Mouse (Mus musculus): ENCODE data around the gene Cstf1. TPM values are rescaled to one million over a fixed set of nuclear protein-coding genes. Genes with fewer than 3 reads are reported as not detected.

The Cstf1 gene
- polyA plus RNA-seq (2015; fragmentation: Nextera tagmentation; extraction: Ambion mirVana), result 16.8 and 19.4 TPM in 2 replicates

DNA sequence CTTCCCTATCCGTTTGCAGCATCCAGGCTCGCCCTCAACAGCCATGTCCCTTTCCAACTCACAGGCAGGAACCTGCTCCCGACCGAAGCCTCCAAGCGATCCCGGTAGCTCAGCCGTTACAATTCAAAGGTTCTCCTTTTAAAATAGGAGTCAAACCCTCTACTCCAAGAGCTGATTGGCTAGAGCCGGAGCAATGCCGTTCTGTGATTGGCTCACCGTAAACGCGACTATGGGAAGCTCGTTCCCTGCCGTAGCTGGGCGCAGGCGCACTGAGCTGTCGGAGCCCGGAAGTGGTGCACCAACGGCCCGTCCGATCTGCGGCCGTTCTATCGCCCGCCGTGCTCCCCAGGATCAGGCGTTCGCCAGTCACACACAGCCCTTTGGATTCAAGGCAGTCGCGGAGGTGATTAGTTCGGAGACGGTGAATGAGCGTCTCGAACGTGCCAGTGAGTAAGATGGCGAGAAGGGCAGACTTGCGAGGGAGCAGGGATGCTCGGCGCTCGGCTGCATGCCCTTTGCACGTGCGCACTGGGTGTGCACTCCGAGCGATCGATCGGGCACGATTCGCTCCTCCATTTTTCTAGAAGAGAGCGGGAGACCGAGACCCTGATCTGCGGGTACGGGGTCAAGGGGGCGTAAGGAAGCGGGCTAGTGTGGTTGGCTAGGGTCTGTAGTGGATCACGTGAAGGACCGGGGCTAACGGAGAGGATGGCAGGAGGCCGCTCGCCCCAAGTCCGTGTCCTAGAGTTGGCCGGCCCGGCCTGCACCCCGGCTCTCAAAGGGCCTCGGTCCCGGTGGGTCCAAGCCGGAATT lies at the start of gene Cstf1, which contains the start of gene Aurka:
Gene Cstf1 (plus strand): TSS at position 271 of the 813 bp plus-strand sequence.
Gene Aurka (minus strand): TSS at position 125 of the 813 bp plus-strand sequence.
- Histone ChIP-seq H3K4me3 (ENCODE audit: low read depth, low read length) (peak within 1 kb of the TSS; percentile 90), H3K4me2 (replicated peaks; ENCODE audit: low read depth, low read length) (peak within 1 kb of the TSS; percentile 91), H3K27me3 (replicated peaks; ENCODE audit: insufficient read depth, low read length) (no peaks in the 10 kb centered on the region), H3K4me1 (ENCODE audit: insufficient read depth, low read depth, low read length) (0 out of 2 replicates have a peak, but pooled peaks cover 10% of the 10 kb centered on the region), H3K9ac (replicated peaks; ENCODE audit: low read depth) (peak within 1 kb of the TSS; percentile 94), H3K36me3 (ENCODE audit: insufficient read depth, low read length) (peaks cover 10% of the 10 kb centered on the region; the same call in 1 of the 2 replicates), H3K27ac (ENCODE audit: low read length) (peak within 1 kb of the TSS; percentile 79), H3K9me3 (ENCODE audit: low read length) (no peaks in the 10 kb centered on the region)
- peak; percentile 99 for ATAC-seq
- WGBS, result under 1% methylated on average over 66 of the region's 66 CpGs
- peak; percentile 97 for DNase-seq (ENCODE audit: low spot score)
- TF ChIP-seq CTCF (IDR thresholded peaks at IDR 0.05) (no peak), EP300 (IDR thresholded peaks at IDR 0.05) (no peak)

DNA sequence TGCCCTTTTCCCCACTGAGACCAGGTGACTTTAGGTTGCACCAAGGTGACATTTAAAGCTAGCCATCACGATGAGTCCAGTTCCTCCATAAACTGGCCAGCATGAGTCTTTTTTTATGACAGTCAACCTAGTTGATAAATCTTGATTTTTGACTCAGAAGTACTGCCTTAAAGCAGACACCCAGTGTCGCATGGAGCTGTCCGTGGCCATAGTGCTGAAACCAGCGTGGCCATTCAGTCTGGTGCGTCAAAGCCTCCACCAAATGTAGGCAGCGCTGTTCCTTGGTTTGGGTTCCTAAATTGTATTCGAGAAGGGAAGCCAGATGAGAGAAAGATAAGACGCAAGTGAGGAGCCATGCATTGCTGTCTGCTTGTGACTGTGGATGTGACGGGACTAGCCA lies 49.6 kb upstream of the Cstf1 start:
- Histone ChIP-seq H3K36me3 (ENCODE audit: insufficient read depth, low read length) (no peaks in the 10 kb centered on the region), H3K9me3 (ENCODE audit: low read length) (no peaks in the 10 kb centered on the region), H3K27me3 (replicated peaks; ENCODE audit: insufficient read depth, low read length) (no peaks in the 10 kb centered on the region), H3K9ac (replicated peaks; ENCODE audit: low read depth) (no peak overlapping the region), H3K4me1 (ENCODE audit: insufficient read depth, low read depth, low read length) (no peaks in the 10 kb centered on the region), H3K4me2 (replicated peaks; ENCODE audit: low read depth, low read length) (no peak overlapping the region), H3K27ac (ENCODE audit: low read length) (no peak overlapping the region), H3K4me3 (ENCODE audit: low read depth, low read length) (no peak overlapping the region)
- 13% methylated on average over 9 of the region's 9 CpGs for WGBS
- TF ChIP-seq CTCF (IDR thresholded peaks at IDR 0.05), result peak; percentile 23; the same call in 1 of the 2 replicates
- no peak for TF ChIP-seq EP300 (IDR thresholded peaks at IDR 0.05)
- no peak for ATAC-seq
- peak; percentile 68 for DNase-seq (ENCODE audit: low spot score)

DNA sequence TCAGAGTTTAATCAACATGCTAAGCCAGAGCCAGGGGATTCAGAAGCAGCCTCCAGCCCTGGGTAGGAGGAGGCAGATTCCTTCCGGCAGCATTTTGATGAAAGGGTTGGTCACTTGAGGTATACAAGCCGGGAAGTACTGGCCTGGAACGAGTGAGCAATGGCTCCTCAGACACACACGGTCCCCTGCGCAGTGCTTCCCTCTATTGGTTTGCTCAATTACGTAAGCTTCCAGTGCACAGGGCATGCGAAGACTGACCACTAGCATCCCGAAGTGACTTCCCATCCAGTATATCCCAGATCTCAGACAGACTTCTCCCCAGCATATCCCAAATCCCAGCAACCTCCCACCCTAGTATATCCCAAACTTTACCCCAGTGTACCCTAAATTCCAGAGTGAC lies 42.2 kb upstream of the Cstf1 start:
- DNase-seq (ENCODE audit: low spot score) (no peak), ATAC-seq (no peak)
- no peaks in the 10 kb centered on the region for H3K36me3 ChIP-seq (ENCODE audit: insufficient read depth, low read length)
- H3K27me3 ChIP-seq (replicated peaks; ENCODE audit: insufficient read depth, low read length), result no peaks in the 10 kb centered on the region
- H3K9ac ChIP-seq (replicated peaks; ENCODE audit: low read depth), result no peak overlapping the region
- H3K4me2 ChIP-seq (replicated peaks; ENCODE audit: low read depth, low read length), result no peak overlapping the region
- H3K27ac ChIP-seq (ENCODE audit: low read length), result no peak overlapping the region
- whole genome bisulfite sequencing, result 41% methylated on average over 8 of the region's 8 CpGs
- no peaks in the 10 kb centered on the region for H3K9me3 ChIP-seq (ENCODE audit: low read length)
- no peak overlapping the region for H3K4me3 ChIP-seq (ENCODE audit: low read depth, low read length)
- H3K4me1 ChIP-seq (ENCODE audit: insufficient read depth, low read depth, low read length), result no peaks in the 10 kb centered on the region
- TF ChIP-seq CTCF (IDR thresholded peaks at IDR 0.05), result no peak
- no peak for TF ChIP-seq EP300 (IDR thresholded peaks at IDR 0.05)

DNA sequence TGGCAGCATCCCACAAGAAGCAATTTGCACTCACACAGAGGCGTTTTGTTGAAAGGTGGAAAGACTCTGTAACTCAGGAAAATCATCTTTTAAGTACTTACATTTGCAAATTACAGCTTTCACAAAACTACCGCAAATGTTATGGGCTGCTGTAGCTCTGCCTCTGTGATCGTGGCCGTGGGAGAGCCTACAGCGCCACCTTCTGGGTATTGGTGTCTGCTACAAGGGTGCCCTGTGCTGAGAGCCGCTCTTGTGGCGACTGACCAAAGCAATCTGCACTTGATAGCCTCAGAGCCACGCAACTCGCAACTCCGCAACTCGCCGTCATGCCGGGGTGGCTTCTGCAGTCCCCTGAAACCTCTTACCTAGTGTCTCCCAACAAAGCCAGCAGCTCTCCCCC lies 41.3 kb upstream of the Cstf1 start:
- WGBS, result 4% methylated on average over 13 of the region's 13 CpGs

DNA sequence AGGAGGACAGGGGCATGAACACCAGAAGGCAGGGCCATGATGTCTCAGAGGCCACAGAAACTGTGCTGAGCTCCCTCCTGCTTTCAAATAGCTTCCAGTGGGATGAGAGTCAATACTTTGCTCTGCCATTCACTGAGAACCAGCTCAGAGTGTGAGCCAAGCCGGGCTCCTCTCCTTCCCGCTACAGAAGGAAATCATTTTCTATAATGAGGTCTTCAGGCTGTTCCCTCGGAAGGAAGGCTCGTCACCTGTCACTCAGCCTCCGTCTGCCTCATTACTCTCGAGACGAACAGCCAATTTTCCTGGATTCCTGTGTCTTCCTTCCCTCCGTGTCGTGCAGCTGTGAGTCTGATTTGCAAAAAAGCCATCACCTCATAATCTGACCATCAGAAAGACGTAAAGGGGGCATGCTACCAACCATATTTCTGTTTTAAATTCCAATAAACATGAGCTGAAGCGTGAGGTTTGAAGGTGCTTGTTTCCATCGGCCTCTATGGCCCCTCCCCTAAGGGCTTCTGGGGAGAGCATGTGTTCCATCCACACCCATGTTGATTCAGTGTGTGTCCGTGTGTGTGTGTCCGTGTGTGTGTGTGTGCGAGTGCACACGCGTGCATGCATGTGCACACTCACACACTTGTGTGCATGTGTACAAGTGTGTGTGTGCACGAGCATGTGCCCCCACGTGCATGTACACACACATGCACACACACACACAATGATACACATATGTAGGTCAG lies 32.1 kb upstream of the Cstf1 start:
- DNase-seq (ENCODE audit: low spot score) (no peak), ATAC-seq (no peak)
- no peak overlapping the region for H3K9ac ChIP-seq (replicated peaks; ENCODE audit: low read depth)
- 62% methylated on average over 19 of the region's 19 CpGs for WGBS
- H3K4me2 ChIP-seq (replicated peaks; ENCODE audit: low read depth, low read length), result no peak overlapping the region
- no peaks in the 10 kb centered on the region for H3K4me1 ChIP-seq (ENCODE audit: insufficient read depth, low read depth, low read length)
- H3K27me3 ChIP-seq (replicated peaks; ENCODE audit: insufficient read depth, low read length), result no peaks in the 10 kb centered on the region
- TF ChIP-seq EP300 (IDR thresholded peaks at IDR 0.05) (no peak), CTCF (IDR thresholded peaks at IDR 0.05) (no peak)
- no peaks in the 10 kb centered on the region for H3K9me3 ChIP-seq (ENCODE audit: low read length)
- no peaks in the 10 kb centered on the region for H3K36me3 ChIP-seq (ENCODE audit: insufficient read depth, low read length)
- H3K27ac ChIP-seq (ENCODE audit: low read length), result no peak overlapping the region
- no peak overlapping the region for H3K4me3 ChIP-seq (ENCODE audit: low read depth, low read length)

More for the DNA sequence above, 41.3 kb upstream of the Cstf1 start:
- DNase-seq (ENCODE audit: low spot score), result peak; percentile 60
- no peak overlapping the region for H3K4me2 ChIP-seq (replicated peaks; ENCODE audit: low read depth, low read length)
- H3K9me3 ChIP-seq (ENCODE audit: low read length), result no peaks in the 10 kb centered on the region
- H3K27ac ChIP-seq (ENCODE audit: low read length), result no peak overlapping the region
- H3K4me3 ChIP-seq (ENCODE audit: low read depth, low read length), result no peak overlapping the region
- ATAC-seq, result peak; percentile 32; the same call in 1 of the 2 replicates
- no peak overlapping the region for H3K9ac ChIP-seq (replicated peaks; ENCODE audit: low read depth)
- no peaks in the 10 kb centered on the region for H3K27me3 ChIP-seq (replicated peaks; ENCODE audit: insufficient read depth, low read length)
- H3K36me3 ChIP-seq (ENCODE audit: insufficient read depth, low read length), result no peaks in the 10 kb centered on the region
- no peaks in the 10 kb centered on the region for H3K4me1 ChIP-seq (ENCODE audit: insufficient read depth, low read depth, low read length)
- TF ChIP-seq EP300 (IDR thresholded peaks at IDR 0.05), result no peak
- TF ChIP-seq CTCF (IDR thresholded peaks at IDR 0.05), result peak; percentile 81

DNA sequence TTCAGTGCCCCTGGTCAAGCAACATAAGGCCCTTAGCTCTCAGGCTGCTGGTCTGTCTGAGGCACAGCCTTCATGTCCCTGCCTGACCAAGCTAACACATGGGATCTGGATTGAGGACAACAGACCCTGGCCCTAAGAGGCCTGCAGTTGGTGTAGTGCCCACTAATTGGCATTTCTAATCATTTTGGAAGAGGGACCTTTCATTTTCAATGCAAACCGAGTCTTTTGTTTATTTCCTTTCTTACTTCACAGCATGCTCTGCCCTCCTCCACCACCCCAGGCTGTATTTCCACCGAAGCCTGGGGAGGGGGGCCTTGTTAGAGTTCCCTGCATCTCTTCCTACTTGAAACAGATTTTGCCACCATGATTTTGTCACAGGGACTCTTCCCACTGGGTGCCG lies 29.5 kb upstream of the Cstf1 start:
- Histone ChIP-seq H3K4me3 (ENCODE audit: low read depth, low read length) (no peak overlapping the region), H3K4me2 (replicated peaks; ENCODE audit: low read depth, low read length) (no peak overlapping the region), H3K4me1 (ENCODE audit: insufficient read depth, low read depth, low read length) (0 out of 2 replicates have a peak, but pooled peaks cover 7% of the 10 kb centered on the region), H3K36me3 (ENCODE audit: insufficient read depth, low read length) (no peaks in the 10 kb centered on the region), H3K27ac (ENCODE audit: low read length) (no peak overlapping the region), H3K9ac (replicated peaks; ENCODE audit: low read depth) (no peak overlapping the region), H3K9me3 (ENCODE audit: low read length) (no peaks in the 10 kb centered on the region), H3K27me3 (replicated peaks; ENCODE audit: insufficient read depth, low read length) (no peaks in the 10 kb centered on the region)
- TF ChIP-seq EP300 (IDR thresholded peaks at IDR 0.05) (no peak), CTCF (IDR thresholded peaks at IDR 0.05) (no peak)
- 51% methylated on average over 3 of the region's 3 CpGs for WGBS
- ATAC-seq, result no peak
- DNase-seq (ENCODE audit: low spot score), result no peak
